ENCODE assay signal across 33 mouse cellular contexts in genomic region chr14:34402871-34403270, GRCm38 (mm10). TPM values are rescaled to one million over a fixed set of nuclear protein-coding genes. Genes with fewer than 3 reads are reported as not detected.
DNase-seq lines count a peak whose midpoint lies in the region; TF ChIP-seq lines count a peak whose summit lies in the region.
"Had no signal": no experiment of that assay in that cellular context is flagged by ENCODE, and none has a peak within 500 bp of the region (broad histone marks: within the 10 kb centered on the region; RNA-seq: fewer than 3 reads in every experiment).

No protein-coding gene starts in this region.

- intact Hi-C loops in heart, postnatal 14 days (cut with DNase I) = loop anchor here (5.0 kb wide), 1 partner anchor 131 kb away; no protein-coding TSS in a partner anchor

- TF ChIP-seq CTCF in kidney, adult 2 months (conservative IDR thresholded peaks at IDR 0.05; ENCODE audit: insufficient read depth, insufficient read length, low read depth, low read length) = no peak

- peaks cover 83% of the 10 kb centered on the region for H3K36me3 ChIP-seq in heart, embryonic 10.5 days
- no peaks in the 10 kb centered on the region; the same call in 1 of the 2 replicates for H3K36me3 ChIP-seq in kidney, adult 2 months (ENCODE audit: control insufficient read depth, insufficient read depth, low read length)
- H3K36me3 ChIP-seq: G1E had no signal

- 87% methylated on average over 8 of the region's 8 CpGs for WGBS in heart, embryonic 10.5 days
- 49% methylated on average over 8 of the region's 8 CpGs for WGBS in kidney, adult 2 months

- H3K27me3 ChIP-seq in heart, embryonic 10.5 days (ENCODE audit: insufficient read depth, poor library complexity, severe bottlenecking) = no peaks in the 10 kb centered on the region
- no peaks in the 10 kb centered on the region for H3K27me3 ChIP-seq in kidney, adult 2 months (replicated peaks; ENCODE audit: control insufficient read depth, insufficient read depth, low read length)
- H3K27me3 ChIP-seq: CH12.LX; limb, embryonic 13.5 days; liver, embryonic 13.5 days; neural tube, embryonic 13.5 days; Patski had no signal

- H3K27ac ChIP-seq in heart, embryonic 10.5 days = no peak overlapping the region
- H3K27ac ChIP-seq in kidney, adult 2 months (ENCODE audit: insufficient read depth, low read depth, low read length) = no peak overlapping the region
- H3K27ac ChIP-seq: embryonic facial prominence, embryonic 10.5 days; hindbrain, embryonic 10.5 days; kidney, postnatal 0 days; limb, embryonic 13.5 days; liver, embryonic 13.5 days; midbrain, embryonic 10.5 days; neural tube, embryonic 13.5 days had no signal

- H3K4me1 ChIP-seq in heart, embryonic 10.5 days = 0 out of 2 replicates have a peak, but pooled peaks cover 5% of the 10 kb centered on the region
- H3K4me1 ChIP-seq in kidney, adult 2 months (ENCODE audit: control insufficient read depth, insufficient read depth, low read length) = no peaks in the 10 kb centered on the region
- H3K4me1 ChIP-seq: embryonic facial prominence, embryonic 10.5 days; hindbrain, embryonic 10.5 days; limb, embryonic 13.5 days; liver, embryonic 13.5 days; midbrain, embryonic 10.5 days; neural tube, embryonic 13.5 days had no signal

- no peak for TF ChIP-seq POLR2A in kidney, adult 2 months (IDR thresholded peaks at IDR 0.05; ENCODE audit: low read depth, low read length)

- DNase-seq in heart, embryonic 10.5 days (ENCODE audit: low spot score) = peak; percentile 75
- no peak for DNase-seq in heart, postnatal 14 days
- peak; percentile 57 for DNase-seq in heart, postnatal 4 days
- no peak for DNase-seq in heart, adult 9 months (ENCODE audit: low spot score in 2 of 2)
- DNase-seq in ovary, adult 18-20 months (ENCODE audit: low spot score) = peak; percentile 21
- no peak for DNase-seq in ovary, postnatal 10 days (ENCODE audit: low spot score)
- DNase-seq in adrenal gland, postnatal 36 days = peak; percentile 61 to 69
- DNase-seq in kidney, adult 2 months = no peak
- DNase-seq: B cell, adult 2 months; cerebellum, adult 11-12 months; forebrain, postnatal 0 days; gastrocnemius, postnatal 36 days; kidney, adult 18-20 months; layer of hippocampus, adult 9-11 months; liver, embryonic 13.5 days; thymus, postnatal 14 days had no signal

- no peaks in the 10 kb centered on the region for H3K9me3 ChIP-seq in heart, embryonic 10.5 days
- H3K9me3 ChIP-seq: embryonic facial prominence, embryonic 10.5 days; G1E; hindbrain, embryonic 10.5 days; limb, embryonic 13.5 days; liver, embryonic 13.5 days; neural tube, embryonic 13.5 days had no signal

- H3K4me3 ChIP-seq in heart, embryonic 10.5 days = no peak overlapping the region
- H3K4me3 ChIP-seq in kidney, adult 2 months (ENCODE audit: insufficient read depth, low read depth, low read length) = no peak overlapping the region
- H3K4me3 ChIP-seq: embryonic facial prominence, embryonic 10.5 days; hindbrain, embryonic 10.5 days; limb, embryonic 13.5 days; liver, embryonic 13.5 days; midbrain, embryonic 10.5 days; myocyte; neural tube, embryonic 13.5 days had no signal

RNA-seq across cellular contexts. Expression of gene Mmrn2, which starts 27.6 kb away (rescaled TPM):
- polyA plus RNA-seq in heart, embryonic 10.5 days (2016; fragmentation: Nextera tagmentation; extraction: Ambion mirVana) = 13.9 and 23.7 TPM in 2 replicates
- 10 to 100 TPM; 39.5 to 43.8 TPM for total RNA-seq in heart, postnatal 14 days (2021)
- 10 to 100 TPM; 42.1 to 43.6 TPM for total RNA-seq in heart, postnatal 4 days (2021)
- 10 to 100 TPM; 25.6 to 41.9 TPM for total RNA-seq in adrenal gland, postnatal 36 days (2021)
- polyA plus RNA-seq in kidney, adult 2 months (2012; rRNA removed) = 16.2 and 19.4 TPM in 2 replicates
- total RNA-seq: CH12.LX had no signal

RNA-seq across cellular contexts. Expression of gene Sncg, which starts 28.3 kb away (rescaled TPM):
- polyA plus RNA-seq in heart, embryonic 10.5 days (2016; fragmentation: Nextera tagmentation; extraction: Ambion mirVana) = 2.3 and 4.6 TPM in 2 replicates
- total RNA-seq in heart, postnatal 14 days (2021) = 1 to 10 TPM; 5.0 to 5.7 TPM
- 1 to 10 TPM; 2.3 to 2.9 TPM for total RNA-seq in heart, postnatal 4 days (2021)
- 10 to 100 TPM; 12.3 to 34.4 TPM for total RNA-seq in adrenal gland, postnatal 36 days (2021)
- 17.6 and 19.1 TPM in 2 replicates for polyA plus RNA-seq in kidney, adult 2 months (2012; rRNA removed)
- polyA plus RNA-seq: G1E, Patski had no signal

RNA-seq across cellular contexts. Expression of gene Fam25c, which starts 47.6 kb away (rescaled TPM):
- polyA plus RNA-seq in heart, embryonic 10.5 days (2016; fragmentation: Nextera tagmentation; extraction: Ambion mirVana) = not detected in 2 replicates
- total RNA-seq in heart, postnatal 14 days (2021) = not detected
- total RNA-seq in heart, postnatal 4 days (2021) = not detected
- not detected for total RNA-seq in adrenal gland, postnatal 36 days (2021)
- polyA plus RNA-seq in kidney, adult 2 months (2012; rRNA removed) = 16.3 and 28.4 TPM in 2 replicates
- total RNA-seq: CH12.LX; forebrain, postnatal 0 days; G1E; gastrocnemius, postnatal 36 days; left cerebral cortex, adult 18-20 months; left cerebral cortex, postnatal 25 days had no signal
- polyA plus RNA-seq: cortical plate, adult 2 months; embryonic facial prominence, embryonic 10.5 days; forebrain, postnatal 0 days; G1E; hindbrain, embryonic 10.5 days; large intestine, adult 2 months; liver, embryonic 13.5 days; lung, embryonic 16.5 days; midbrain, embryonic 10.5 days; midbrain, embryonic 16.5 days; myocyte; neural tube, embryonic 13.5 days; Patski; small intestine, adult 2 months had no signal

Comparison
In these comparisons a context has a peak if more than half of its experiments do, and no peak if none do; other contexts are left out.
1. DNase-seq: peak in heart, embryonic 10.5 days (single experiment), heart, postnatal 4 days (single experiment), ovary, adult 18-20 months (single experiment) and adrenal gland, postnatal 36 days (2 of 2); none in heart, postnatal 14 days (0 of 2), heart, adult 9 months (0 of 2), ovary, postnatal 10 days (single experiment) and kidney, adult 2 months (single experiment).